Mouse (Mus musculus): ENCODE results near the gene Fam167b.
A peak's percentile ranks its signal among the peaks of the same experiment; 100 is the strongest.

Gene Fam167b

DNA sequence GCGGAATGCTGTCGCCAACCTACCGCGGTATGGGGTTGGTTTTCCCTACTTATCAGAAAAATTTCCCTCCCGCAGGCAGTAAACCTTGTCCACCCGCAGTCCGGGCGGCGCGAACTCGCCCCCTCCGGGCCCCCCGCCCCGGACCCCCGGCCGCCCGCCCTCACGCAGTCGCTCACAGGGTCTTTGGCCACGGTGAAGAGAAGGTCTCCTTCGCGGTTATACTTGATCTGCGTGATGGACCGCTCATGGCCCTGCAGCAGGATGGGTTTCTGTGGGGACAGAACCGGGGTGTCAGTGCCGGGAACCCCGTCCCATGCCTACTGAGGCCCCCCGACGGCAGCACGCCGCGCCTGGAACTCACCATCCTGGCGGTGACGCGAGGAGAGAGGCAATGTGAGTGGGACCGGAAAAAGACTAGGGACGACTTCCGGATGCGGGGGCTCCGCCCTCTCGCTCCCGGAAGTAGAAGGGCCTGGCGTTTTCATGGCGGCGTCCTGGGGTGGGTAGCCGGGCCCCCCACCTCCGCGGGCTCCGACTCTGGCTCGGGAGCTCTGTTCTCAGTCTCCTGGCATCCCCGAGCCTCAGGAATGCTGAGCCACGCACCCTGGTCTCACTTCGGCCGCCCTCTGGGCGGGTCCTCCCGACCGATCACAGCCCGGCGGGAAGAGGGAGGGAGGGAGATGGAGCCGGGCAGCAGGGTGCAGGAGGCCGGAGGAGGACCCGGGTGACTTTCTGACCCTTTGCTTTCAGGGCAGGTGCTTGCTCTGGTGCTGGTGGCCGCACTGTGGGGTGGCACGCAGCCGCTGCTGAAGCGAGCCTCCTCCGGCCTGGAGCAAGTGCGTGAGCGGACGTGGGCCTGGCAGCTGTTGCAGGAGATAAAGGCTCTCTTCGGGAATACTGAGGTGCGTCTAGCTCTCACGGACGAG is 22.1 kb upstream of the Fam167b start, which contains the start of the genes Eif3i and Tmem234:
TSS of gene Eif3i (minus strand) at position 416 of the 926 bp plus-strand sequence.
TSS of gene Tmem234 (plus strand) at position 436 of the 926 bp plus-strand sequence.
- peak; percentile 79 for DNase-seq

DNA sequence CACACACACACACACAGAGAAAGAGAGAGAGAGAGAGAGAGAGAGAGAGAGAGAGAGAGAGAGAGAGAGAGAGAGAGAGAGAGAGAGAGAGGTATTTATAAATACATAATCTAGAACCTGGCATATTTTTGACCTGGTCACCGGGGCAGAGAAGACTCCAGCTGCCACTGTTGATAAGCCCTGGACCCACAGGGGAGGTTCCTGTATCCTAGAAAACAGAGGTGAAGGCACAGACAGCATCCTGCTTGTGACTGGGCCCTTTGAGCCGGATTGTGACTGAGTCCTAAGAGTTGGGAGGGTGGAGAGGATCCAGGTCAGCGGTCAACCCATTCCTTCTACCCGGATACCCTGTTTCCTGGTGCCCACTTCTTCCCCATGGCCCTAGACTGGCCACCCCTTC is 10.5 kb upstream of the Fam167b start:
- DNase-seq: no peak

DNA sequence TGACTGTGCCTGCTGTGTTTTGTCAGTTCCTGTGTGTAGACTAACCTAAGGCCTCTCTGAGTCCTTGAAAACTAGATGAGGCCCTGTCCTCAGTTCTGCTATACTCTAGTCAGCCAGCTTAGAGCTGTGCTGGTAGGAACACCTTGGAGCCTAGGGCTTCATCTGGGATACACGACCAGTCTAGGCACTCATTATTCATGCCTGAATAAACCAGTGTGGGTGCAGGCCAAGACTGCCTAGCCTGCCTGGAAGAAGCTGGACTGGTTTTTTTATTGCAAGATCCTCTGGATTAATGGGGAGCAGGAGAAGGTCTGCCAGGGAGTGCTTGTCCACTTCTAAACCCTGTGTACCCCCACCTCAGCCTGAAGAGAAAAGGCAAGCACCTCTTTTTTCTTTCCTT is 8.6 kb upstream of the Fam167b start:
- peak; percentile 62 for DNase-seq

DNA sequence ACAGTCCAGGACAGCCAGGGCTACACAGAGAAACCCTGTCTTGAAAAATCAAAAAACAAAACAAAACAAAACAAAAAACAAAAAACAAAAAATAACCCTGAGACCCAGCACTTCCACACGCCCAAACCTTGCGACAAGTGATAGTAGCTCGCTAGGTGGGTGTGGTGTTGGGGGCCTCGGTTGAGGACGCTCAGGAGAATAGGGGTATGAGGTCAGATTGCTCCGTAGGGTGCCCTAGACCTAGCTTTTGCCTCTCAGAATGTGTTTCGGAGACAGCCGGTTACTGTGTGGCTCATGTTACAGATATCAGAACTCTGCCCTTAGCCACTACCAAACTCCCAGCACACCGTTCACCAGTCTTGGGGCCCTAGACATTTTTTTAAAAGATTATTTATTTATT is 7.4 kb upstream of the Fam167b start:
- no peak for DNase-seq

DNA sequence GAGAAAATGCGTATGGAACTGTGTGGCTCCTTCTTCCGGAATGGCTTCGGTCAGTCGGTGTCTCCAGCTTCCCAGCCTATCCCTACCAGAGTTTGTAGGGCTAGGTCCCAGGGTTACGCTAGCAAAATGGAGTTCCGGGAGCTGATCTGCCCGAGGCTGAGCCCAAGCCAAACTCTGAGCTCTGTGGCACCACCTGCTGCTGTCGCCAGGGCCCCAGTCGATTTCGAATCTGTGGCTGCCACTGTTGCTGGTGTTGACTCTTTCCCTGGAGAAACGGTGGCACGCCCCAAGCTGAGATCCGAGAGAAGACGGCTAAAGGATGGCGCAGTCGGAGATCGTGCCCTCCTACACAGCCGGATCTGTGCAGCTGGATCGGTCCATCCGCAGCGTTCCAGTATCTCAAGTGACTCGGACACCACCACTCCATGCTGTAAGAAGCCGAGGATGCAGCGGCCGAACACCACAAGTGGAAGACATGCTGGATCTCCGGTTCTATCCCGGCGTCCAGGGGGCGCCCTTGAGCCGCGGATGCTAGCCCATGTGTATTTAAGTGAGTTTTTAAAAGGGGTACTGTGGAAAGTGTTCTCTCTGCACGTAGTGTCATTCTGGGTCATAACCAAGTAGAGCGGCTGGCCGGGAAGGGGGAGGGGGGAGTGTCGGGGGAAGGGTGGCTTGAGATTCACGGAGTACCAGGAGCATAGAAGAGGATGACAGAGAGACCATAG is 6.7 kb upstream of the Fam167b start:
- DNase-seq: peak; percentile 84

DNA sequence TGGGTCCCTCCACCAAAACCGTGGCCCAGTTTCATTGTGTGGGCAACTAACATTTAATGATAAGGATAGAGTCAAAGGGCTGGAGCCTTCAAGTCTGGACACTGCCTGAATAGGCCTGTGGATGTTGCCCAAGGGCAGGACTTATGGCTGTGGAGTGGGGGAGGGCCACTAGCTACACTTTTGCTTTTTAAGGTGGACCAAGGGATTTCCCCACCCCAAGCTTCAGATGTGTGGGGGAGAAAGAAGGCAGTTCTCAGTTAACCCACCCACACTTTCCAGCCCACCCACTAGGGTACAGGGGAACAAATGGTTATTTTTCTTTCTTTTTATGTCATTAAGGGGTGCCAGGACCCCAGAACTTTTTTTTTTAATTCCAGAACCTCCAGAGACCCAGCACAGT is 6.0 kb upstream of the Fam167b start:
- DNase-seq: no peak

DNA sequence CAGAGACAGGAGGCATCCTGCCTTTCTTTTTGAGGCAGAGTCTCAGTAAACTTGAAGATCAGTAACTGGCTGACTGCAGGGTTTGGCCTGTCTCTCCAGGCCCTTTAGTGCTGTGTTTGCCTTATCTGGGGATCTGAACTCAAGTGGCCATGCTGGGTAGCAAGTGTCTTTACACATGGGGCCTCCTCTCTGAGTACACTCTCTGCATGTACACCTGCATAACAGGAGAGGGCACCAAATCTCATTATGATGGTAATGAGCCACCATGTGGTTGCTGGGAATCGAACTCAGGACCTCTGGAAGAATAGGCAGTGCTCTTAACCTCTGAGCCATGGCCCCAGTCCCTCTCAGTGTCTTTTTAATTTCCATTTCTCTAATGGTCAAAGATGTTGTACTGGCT is 3.9 kb upstream of the Fam167b start:
- no peak for DNase-seq

DNA sequence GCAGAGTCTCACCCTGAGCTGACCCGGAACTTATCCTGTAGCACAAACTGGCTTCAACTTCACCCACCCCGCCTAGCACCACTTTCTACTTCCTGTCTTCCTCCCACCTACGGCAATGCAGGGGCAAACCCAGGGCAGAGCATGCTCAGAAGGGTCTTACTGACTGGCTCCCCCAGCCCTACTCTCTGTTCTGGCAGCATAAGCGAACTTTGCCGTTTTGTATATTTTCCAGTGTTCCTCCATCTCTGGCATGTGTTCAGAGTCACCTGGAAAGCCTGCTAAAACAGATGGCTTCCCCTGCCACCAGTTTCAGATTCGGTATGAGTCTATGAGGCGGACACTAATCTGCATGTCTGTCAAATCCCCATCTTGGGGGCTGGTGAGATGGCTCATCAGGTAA is 2.0 kb upstream of the Fam167b start:
- DNase-seq: no peak

DNA sequence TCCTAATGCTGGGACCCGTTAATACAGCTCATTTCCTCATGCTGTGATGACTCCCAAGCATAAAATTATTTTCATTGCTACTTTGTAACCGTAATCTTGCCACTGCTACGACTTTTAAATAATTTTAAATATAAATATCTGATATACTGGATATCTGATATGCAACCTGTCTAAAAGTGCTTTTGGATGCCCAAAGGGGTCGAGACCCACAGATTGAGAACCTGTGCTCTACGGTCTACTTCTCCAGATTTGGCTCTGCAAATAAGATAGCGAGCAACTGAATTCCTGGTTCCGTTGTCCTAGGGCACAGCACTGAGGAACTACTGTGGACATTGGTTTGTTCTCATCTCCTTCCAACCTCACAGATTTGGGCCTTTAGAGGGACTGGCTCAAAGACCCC is 661 bp downstream of the Fam167b start:
- no peak for DNase-seq

DNA sequence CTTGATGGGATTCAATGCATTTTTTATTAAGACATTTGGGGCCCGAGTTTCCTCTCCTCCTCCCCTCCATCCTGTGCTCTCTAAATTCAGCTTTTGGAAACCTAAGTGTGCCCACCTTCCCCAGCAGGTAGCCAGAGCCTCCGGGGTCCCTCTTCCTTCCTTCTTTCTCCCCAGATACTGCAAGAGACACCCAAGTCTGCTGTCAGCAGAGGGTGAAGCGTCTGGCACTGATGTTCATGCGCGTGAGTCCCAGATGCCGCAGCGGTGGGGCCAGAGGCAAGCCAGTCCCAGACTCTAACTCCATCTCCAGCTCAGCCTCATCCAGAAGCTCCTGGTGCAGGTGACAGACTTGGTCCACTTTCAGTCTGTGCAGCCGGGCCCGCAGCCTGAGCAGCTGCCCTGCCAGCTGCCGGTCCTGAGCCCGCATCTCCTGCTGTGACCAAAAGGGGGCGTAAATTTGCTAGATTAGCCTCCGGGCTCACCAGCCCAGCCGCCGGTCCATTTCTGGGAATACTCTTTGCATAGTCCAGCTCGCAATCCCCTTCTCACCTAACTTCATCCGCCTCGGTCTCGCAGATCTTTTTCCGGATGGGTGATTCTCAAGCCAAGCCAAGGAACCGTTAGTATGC is 1.4 kb downstream of the Fam167b start:
- DNase-seq: peak; percentile 68

DNA sequence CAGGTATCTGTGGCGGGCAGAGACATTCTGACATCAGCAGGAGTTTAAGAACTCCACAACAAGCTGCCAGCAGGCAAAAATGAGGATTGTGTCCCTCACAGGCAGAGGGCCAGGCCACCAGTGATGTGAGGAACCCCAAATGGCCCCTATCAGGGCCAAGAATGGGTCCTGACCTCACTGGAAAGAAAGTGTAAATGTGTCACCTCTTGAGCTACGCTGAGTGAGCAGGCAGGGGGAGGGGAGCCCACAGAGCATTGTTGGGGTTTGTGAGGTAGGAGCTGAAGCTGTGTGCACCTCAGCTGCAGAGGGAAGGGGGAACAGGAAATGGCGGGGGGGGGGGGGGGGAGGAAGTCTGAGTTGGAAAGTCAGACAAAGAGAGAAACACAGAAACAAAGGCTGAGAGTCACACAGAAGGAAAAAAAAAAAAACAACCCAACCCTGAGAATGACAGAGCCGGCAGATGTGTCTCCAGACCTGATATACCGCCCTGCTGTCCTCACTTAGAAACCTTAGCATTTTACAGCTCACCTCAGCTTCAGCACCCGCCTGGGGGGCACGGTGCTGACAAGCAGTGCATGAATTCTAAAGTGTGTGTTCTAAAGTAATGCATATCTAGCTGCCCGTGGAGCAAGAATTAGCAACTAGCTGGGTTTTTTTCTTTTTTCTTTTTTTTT is 3.0 kb downstream of the Fam167b start:
- DNase-seq: no peak

DNA sequence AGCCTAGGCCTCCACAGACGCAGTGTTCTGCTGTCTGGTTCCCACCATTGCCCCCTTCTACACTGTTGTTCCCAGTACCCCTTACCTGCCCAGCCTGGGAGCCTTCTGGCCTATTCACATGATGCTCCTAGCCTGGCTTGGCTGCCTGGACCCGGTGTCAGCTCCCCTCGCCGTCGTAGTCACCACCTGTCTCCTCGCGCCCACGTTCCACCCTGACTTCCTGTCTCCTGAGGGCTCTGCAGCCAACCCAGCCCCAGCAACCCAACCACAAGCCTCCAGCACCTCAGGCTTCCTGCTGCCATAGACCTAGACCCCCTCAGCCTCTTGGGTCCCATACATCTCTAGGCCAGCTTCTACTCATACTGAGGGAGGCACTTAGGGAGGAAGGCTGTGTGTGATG is 4.9 kb downstream of the Fam167b start, which contains the start of gene Lck:
TSS of gene Lck (minus strand) at position 212 of the 400 bp plus-strand sequence.
- DNase-seq: no peak

DNA sequence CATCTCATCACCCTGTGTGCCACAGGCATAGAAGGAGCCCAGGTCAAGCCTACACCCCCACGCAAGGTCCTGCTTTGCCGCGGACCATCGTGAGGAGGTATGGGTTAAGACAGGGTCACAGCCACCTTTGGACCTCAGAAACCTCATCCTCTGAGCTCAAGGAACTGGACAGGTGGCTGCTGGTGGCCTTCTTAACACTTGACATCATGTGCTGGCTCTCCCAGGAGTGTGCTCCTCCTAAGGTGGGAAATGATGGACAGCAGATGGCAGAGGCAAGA is 5.3 kb downstream of the Fam167b start:
- no peak for DNase-seq

DNA sequence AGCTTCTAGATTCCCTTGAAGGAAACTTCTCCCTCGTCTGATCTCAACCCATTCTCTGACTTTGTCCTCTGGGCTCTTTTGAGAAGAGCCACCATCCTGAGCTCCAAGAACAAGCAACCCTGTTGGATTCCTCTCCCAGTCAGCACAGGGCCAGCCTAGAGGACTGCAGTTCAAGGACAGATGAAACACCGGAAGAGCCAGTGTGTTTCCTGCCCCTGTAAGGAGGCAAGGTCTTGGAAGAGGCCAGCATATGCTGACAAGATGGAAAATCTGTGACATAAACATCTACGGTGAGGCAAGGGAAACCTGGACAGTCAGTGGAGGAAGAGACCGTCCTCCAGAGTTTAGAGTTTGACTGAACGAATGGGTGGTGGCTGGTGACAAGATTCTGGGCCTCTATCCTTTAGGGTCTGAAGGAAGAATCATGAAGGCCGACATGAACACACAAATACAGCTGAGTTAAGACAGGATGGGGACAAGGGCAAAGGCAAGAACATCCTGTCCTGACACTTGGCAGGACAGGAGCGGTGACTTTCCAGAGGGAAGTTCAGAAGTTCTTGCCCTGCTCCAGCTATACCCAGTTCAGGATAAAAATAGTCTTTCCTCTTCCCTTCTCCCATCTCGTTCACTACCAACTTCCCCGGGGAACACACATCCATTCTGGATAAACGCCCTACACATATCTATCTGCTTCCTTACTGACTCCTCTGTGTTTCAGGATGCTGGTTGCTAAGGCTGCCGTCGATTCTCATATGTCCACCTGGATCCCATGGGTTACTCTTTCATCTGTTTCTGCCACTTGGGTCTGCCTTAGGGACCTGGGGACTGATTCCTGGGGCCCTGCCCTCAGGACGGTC is 5.9 kb downstream of the Fam167b start:
- no peak for DNase-seq

DNA sequence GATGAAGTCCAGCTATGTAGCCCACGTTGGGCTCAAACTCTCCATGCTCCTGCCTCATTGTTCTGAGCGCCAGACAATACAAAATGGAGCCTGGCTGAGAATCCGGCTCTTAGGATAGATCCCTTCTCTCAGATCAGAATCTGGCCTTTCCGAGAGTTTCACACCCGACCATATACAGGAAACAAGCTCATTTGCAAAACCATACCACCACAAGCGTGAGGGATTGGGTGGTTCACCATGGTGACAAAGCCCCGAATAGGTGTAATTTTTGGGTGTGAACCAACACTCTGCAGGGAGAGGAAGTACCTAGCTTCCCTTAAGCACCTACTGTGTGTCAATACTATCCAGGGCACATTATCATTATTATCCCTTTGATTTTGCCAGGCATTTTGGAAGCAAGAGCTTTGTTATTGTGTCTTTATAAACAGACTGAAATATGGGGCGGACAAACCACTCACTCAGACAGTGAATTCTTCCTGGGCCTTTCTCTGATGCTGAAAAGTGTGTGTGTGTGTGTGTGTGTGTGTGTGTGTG is 6.7 kb downstream of the Fam167b start:
- no peak for DNase-seq

DNA sequence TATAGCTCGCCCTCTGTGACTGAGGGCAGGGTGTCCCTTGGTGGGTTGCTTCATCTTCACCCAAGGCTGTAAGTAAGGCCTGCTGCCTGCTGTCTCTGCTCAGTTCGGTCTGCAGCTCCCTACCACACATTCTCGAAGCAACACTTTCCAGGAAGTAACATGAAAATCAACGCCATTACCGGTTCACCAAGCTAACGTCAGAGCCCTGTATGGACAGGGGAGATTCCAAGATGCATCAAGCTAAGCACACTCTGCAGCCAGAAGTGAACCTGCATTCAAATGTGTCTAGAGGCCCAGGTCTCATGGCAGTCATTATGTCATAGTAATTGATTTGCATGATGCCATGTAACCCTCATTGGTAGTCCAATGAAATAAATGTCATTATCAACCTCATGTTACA is 8.3 kb downstream of the Fam167b start:
- DNase-seq: no peak

DNA sequence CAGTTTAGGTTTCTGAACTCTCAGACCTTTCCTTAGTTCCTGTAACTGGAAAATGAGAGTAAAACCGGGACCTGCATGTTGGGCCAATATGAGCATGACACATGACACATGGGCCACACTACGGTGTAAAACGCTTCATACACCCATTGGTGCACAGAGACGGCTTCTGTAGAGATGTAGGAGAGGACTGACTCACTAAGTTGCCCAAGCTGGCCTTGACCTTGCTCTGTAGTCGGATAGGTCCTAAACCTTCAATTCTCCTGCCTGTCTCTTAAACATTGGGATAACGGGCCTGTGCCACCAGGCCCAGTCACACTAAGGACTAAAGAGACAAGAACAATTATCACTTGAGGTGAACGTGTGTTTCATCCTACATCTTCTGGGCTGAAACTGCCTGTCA is 10.0 kb downstream of the Fam167b start:
- DNase-seq: no peak

DNA sequence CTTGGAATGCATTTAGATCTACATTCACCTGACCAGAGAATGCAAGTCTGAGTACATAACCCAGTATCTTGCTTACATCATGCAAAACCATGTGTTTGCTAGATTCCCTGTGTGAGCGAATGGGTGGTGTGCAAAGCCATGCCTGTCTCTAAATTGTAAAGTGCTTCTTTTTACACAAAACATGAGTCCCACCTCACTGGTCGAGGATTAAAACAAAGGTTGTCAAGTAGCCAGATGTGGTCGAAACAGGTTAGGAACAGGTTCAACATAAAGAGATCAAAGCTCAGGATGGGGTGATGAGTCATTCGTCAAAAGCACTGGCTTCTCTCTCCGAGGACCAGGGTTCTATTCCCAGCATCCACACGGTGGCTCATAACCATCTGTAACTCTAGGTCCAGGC is 13.2 kb downstream of the Fam167b start:
- no peak for DNase-seq

DNA sequence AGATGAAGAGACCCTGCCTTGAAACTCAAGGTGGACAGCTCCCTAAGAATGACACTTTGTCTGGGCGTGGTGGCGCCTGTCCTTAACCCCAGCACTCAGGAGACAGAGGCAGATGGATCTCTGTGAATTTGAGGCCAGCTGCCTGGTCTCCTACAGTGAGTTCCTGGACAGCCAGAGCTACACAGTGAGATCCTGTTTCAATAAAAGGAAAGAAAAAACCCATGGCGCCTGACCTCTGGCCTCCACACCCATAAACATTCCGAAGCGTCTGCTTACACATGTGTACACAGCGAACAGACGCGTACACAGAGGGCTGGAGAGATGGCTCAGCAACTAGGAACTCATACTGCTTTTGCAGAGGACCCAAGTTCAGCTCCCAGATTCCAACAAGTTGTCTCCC is 14.6 kb downstream of the Fam167b start:
- no peak for DNase-seq

DNA sequence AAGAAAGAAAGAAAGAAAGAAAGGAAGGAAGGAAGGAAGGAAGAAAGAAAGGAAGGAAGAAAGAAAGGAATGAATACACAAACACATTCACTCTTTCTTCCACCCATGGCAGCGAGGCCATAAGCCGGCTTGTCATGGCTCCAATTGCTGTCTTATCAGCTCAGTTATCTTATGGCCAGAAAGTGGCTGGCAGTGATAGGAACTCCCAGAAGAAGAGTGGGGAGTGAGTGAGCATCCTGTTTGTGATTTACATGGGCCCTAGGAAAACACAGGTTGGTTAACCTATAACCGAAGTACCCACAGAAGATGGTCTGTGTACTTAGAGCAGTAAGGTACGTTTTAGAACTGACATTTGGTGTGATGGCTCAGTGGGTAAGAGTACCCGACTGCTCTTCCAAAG is 17.2 kb downstream of the Fam167b start:
- no peak for DNase-seq

DNA sequence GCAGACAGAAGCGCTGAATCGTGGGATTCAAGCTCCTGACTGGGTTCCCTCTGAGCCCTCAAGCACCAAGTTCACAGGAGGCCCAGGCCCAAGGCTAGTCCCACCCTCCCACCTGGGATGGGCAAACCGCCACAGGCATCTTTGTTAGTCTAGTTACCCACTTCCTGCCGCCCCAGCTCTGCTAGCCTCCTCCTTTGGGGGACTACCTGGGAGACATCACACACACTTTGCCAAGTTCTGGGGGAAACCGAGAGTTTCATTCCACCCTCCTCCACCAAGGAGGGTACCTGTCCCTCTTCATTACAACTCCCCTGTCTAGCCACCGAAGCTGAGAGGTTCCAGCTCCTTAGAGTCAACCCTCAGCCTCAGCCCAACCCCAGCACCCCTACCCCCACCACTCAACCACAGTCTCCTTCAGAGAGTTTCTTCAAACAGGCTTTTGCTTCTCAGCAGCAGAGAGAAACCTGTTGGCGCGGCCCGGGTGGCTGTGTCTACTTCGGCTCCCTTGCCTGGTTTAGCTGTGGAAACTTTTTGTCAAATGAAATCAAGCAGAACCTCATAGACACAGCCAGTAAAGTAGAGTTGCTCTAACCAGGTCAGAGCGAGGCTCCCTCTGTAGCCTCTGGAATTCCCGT is 19.9 kb downstream of the Fam167b start:
- DNase-seq: no peak
